Mouse (Mus musculus) neural tube, embryonic 15.5 days (tissue): ENCODE results near the gene Enkur. TPM values are rescaled to one million over a fixed set of nuclear protein-coding genes. Genes with fewer than 3 reads are reported as not detected.
A peak's percentile ranks its signal among the peaks of the same experiment; 100 is the strongest.

Experiments
- ATAC-seq: fragments of 200-750 bp; cut with Nextera tagmentation; 2 replicates; pipeline ENCODE4 v1.8.0; 2017; ENCODE audit warnings: mild to moderate bottlenecking, moderate TSS enrichment, moderate library complexity; ENCODE audit not compliant: low FRiP score
- H3K27ac ChIP-seq: fragments of 300-500 bp; sonication (generic); replicated peaks from 2 replicates; pipeline ENCODE4 v1.5.1; 2015; ENCODE audit warnings: mild to moderate bottlenecking, inconsistent platforms
- H3K27me3 ChIP-seq: fragments of 300-500 bp; sonication (generic); replicated peaks from 2 replicates; pipeline ENCODE4 v1.6.1; 2015; ENCODE audit warnings: inconsistent platforms
- H3K36me3 ChIP-seq: fragments of 300-500 bp; sonication (generic); 2 replicates; pipeline ENCODE4 v1.6.1; 2015; ENCODE audit warnings: inconsistent platforms
- H3K4me1 ChIP-seq: fragments of 300-500 bp; sonication (generic); 2 replicates; pipeline ENCODE4 v1.6.1; 2015; ENCODE audit warnings: inconsistent platforms
- H3K4me2 ChIP-seq: fragments of 300-500 bp; sonication (generic); 2 replicates; pipeline ENCODE4 v1.6.1; 2015; ENCODE audit warnings: inconsistent platforms, mild to moderate bottlenecking, moderate library complexity
- H3K4me3 ChIP-seq: fragments of 300-500 bp; sonication (generic); replicated peaks from 2 replicates; pipeline ENCODE4 v1.5.1; 2015; ENCODE audit warnings: mild to moderate bottlenecking, inconsistent platforms
- H3K9ac ChIP-seq: fragments of 300-500 bp; sonication (generic); replicated peaks from 2 replicates; pipeline ENCODE4 v1.6.1; 2015; ENCODE audit warnings: mild to moderate bottlenecking, inconsistent platforms
- H3K9me3 ChIP-seq: fragments of 300-500 bp; sonication (generic); replicated peaks from 2 replicates; pipeline ENCODE4 v1.6.1; 2016; ENCODE audit warnings: inconsistent platforms
- WGBS: fragments of 180-500 bp; shearing (Covaris S2); methylation state at CpG from one replicate; pipeline ENCODE4 v1.1.7; 2015; ENCODE audit warnings: mixed read lengths; 5-methylcytosine and 5-hydroxymethylcytosine counted together
- polyA plus RNA-seq: library from polyadenylated mRNA; unstranded; fragments of >200 nt; fragmentation: Nextera tagmentation; extraction: Ambion mirVana; gene quantifications from 2 replicates; pipeline ENCODE4 v1.2.1, GENCODE M21; 2015

The Enkur gene
- polyA plus RNA-seq, 1 experiment from 2014 or later, result 3.6 TPM

GRCm38 (mm10) chr2:21182811-21183210, 22.4 kb downstream of the Enkur start:
- Histone ChIP-seq H3K4me3 (no peak overlapping the region), H3K27ac (no peak overlapping the region), H3K4me2 (no peak overlapping the region), H3K4me1 (no peaks in the 10 kb centered on the region), H3K36me3 (no peaks in the 10 kb centered on the region), H3K9me3 (no peaks in the 10 kb centered on the region), H3K9ac (no peak overlapping the region), H3K27me3 (no peaks in the 10 kb centered on the region)
- 76% methylated on average over 1 of the region's 1 CpGs for WGBS
- ATAC-seq, result no peak

GRCm38 (mm10) chr2:21179136-21179535, 26.0 kb downstream of the Enkur start:
- H3K9me3 ChIP-seq, result no peaks in the 10 kb centered on the region
- WGBS, result 96% methylated on average over 5 of the region's 5 CpGs
- no peaks in the 10 kb centered on the region for H3K36me3 ChIP-seq

GRCm38 (mm10) chr2:21172797-21173196, 32.4 kb downstream of the Enkur start:
- no peaks in the 10 kb centered on the region for H3K4me1 ChIP-seq
- no peaks in the 10 kb centered on the region for H3K27me3 ChIP-seq
- H3K4me2 ChIP-seq, result no peak overlapping the region
- H3K27ac ChIP-seq, result no peak overlapping the region
- H3K4me3 ChIP-seq, result no peak overlapping the region
- no peak overlapping the region for H3K9ac ChIP-seq
- WGBS, result 84% methylated on average over 3 of the region's 3 CpGs
- no peaks in the 10 kb centered on the region for H3K9me3 ChIP-seq
- ATAC-seq, result no peak
- H3K36me3 ChIP-seq, result no peaks in the 10 kb centered on the region

More at GRCm38 (mm10) chr2:21179136-21179535, 26.0 kb downstream of the Enkur start:
- no peak for ATAC-seq
- Histone ChIP-seq H3K4me2 (no peak overlapping the region), H3K9ac (no peak overlapping the region), H3K27me3 (no peaks in the 10 kb centered on the region), H3K4me1 (no peaks in the 10 kb centered on the region), H3K4me3 (no peak overlapping the region), H3K27ac (no peak overlapping the region)

GRCm38 (mm10) chr2:21167916-21168315, 37.2 kb downstream of the Enkur start:
- H3K4me2 ChIP-seq, result no peak overlapping the region
- no peak overlapping the region for H3K9ac ChIP-seq
- no peaks in the 10 kb centered on the region for H3K4me1 ChIP-seq
- no peaks in the 10 kb centered on the region for H3K27me3 ChIP-seq
- no peaks in the 10 kb centered on the region for H3K9me3 ChIP-seq
- H3K36me3 ChIP-seq, result no peaks in the 10 kb centered on the region
- no peak overlapping the region for H3K27ac ChIP-seq
- WGBS, result 94% methylated on average over 1 of the region's 1 CpGs
- ATAC-seq, result no peak
- H3K4me3 ChIP-seq, result no peak overlapping the region

- H3K4me1 ChIP-seq, result no peaks in the 10 kb centered on the region
- 76% methylated on average over 8 of the region's 8 CpGs for WGBS
- no peaks in the 10 kb centered on the region for H3K27me3 ChIP-seq
- H3K4me2 ChIP-seq, result no peak overlapping the region
- H3K9ac ChIP-seq, result no peak overlapping the region
- H3K27ac ChIP-seq, result no peak overlapping the region
- ATAC-seq, result no peak
- no peaks in the 10 kb centered on the region for H3K36me3 ChIP-seq
- H3K9me3 ChIP-seq, result no peaks in the 10 kb centered on the region
- H3K4me3 ChIP-seq, result no peak overlapping the region
Observed at GRCm38 (mm10) chr2:21164296-21164695, 40.9 kb downstream of the Enkur start.

- Histone ChIP-seq H3K9ac (no peak overlapping the region), H3K4me2 (no peak overlapping the region), H3K36me3 (no peaks in the 10 kb centered on the region), H3K4me1 (no peaks in the 10 kb centered on the region), H3K9me3 (no peaks in the 10 kb centered on the region), H3K27me3 (no peaks in the 10 kb centered on the region), H3K27ac (no peak overlapping the region), H3K4me3 (no peak overlapping the region)
- 95% methylated on average over 3 of the region's 3 CpGs for WGBS
- ATAC-seq, result no peak
Observed at GRCm38 (mm10) chr2:21153469-21153868, 51.7 kb downstream of the Enkur start.

GRCm38 (mm10) chr2:21147169-21147568, 58.0 kb downstream of the Enkur start:
- no peaks in the 10 kb centered on the region for H3K27me3 ChIP-seq
- no peak overlapping the region for H3K27ac ChIP-seq
- no peak for ATAC-seq
- no peak overlapping the region for H3K4me2 ChIP-seq
- no peak overlapping the region for H3K4me3 ChIP-seq
- H3K4me1 ChIP-seq, result peaks cover 9% of the 10 kb centered on the region
- H3K36me3 ChIP-seq, result no peaks in the 10 kb centered on the region
- no peaks in the 10 kb centered on the region for H3K9me3 ChIP-seq
- 82% methylated on average over 4 of the region's 4 CpGs for WGBS
- no peak overlapping the region for H3K9ac ChIP-seq

GRCm38 (mm10) chr2:21146486-21146885, 58.7 kb downstream of the Enkur start:
- no peak for ATAC-seq
- H3K9ac ChIP-seq, result no peak overlapping the region
- no peak overlapping the region for H3K4me2 ChIP-seq
- no peak overlapping the region for H3K27ac ChIP-seq
- no peaks in the 10 kb centered on the region for H3K9me3 ChIP-seq
- no peak overlapping the region for H3K4me3 ChIP-seq
- peaks cover 11% of the 10 kb centered on the region for H3K4me1 ChIP-seq
- H3K27me3 ChIP-seq, result no peaks in the 10 kb centered on the region
- WGBS, result 91% methylated on average over 6 of the region's 6 CpGs
- no peaks in the 10 kb centered on the region for H3K36me3 ChIP-seq

- no peaks in the 10 kb centered on the region; the same call in 1 of the 2 replicates for H3K9me3 ChIP-seq
- peak; percentile 39 for ATAC-seq
- peak overlapping the region; percentile 79 for H3K4me2 ChIP-seq
- H3K36me3 ChIP-seq, result no peaks in the 10 kb centered on the region
- H3K9ac ChIP-seq, result peak overlapping the region; percentile 63
- peak overlapping the region; percentile 57 for H3K4me3 ChIP-seq
- H3K4me1 ChIP-seq, result peaks cover 17% of the 10 kb centered on the region
- 9% methylated on average over 2 of the region's 2 CpGs for WGBS
- no peaks in the 10 kb centered on the region for H3K27me3 ChIP-seq
- peak overlapping the region; percentile 87 for H3K27ac ChIP-seq
Observed at GRCm38 (mm10) chr2:21142616-21143015, 62.5 kb downstream of the Enkur start.

- H3K9ac ChIP-seq, result peak overlapping the region; percentile 63
- H3K9me3 ChIP-seq, result no peaks in the 10 kb centered on the region; the same call in 1 of the 2 replicates
- H3K27me3 ChIP-seq, result no peaks in the 10 kb centered on the region
- H3K27ac ChIP-seq, result peak overlapping the region; percentile 87
- peaks cover 17% of the 10 kb centered on the region for H3K4me1 ChIP-seq
- peak overlapping the region; percentile 57 for H3K4me3 ChIP-seq
- peak overlapping the region; percentile 79 for H3K4me2 ChIP-seq
- WGBS, result under 1% methylated on average over 15 of the region's 15 CpGs
- peak; percentile 78 for ATAC-seq
- no peaks in the 10 kb centered on the region for H3K36me3 ChIP-seq
Observed at GRCm38 (mm10) chr2:21142204-21142580, 63.0 kb downstream of the Enkur start.

GRCm38 (mm10) chr2:21141520-21142203, 63.5 kb downstream of the Enkur start:
- Histone ChIP-seq H3K9ac (peak overlapping the region; percentile 63), H3K36me3 (no peaks in the 10 kb centered on the region), H3K27me3 (no peaks in the 10 kb centered on the region), H3K4me2 (peak overlapping the region; percentile 79), H3K9me3 (no peaks in the 10 kb centered on the region; the same call in 1 of the 2 replicates), H3K4me3 (peak overlapping the region; percentile 57), H3K4me1 (peaks cover 17% of the 10 kb centered on the region), H3K27ac (peak overlapping the region; percentile 87)
- WGBS, result 0% methylated on average over 44 of the region's 46 CpGs
- peak; percentile 88 for ATAC-seq

- H3K27ac ChIP-seq, result peak overlapping the region; percentile 87
- H3K4me3 ChIP-seq, result peak overlapping the region; percentile 57
- H3K36me3 ChIP-seq, result no peaks in the 10 kb centered on the region
- H3K27me3 ChIP-seq, result no peaks in the 10 kb centered on the region
- peaks cover 17% of the 10 kb centered on the region for H3K4me1 ChIP-seq
- peak; percentile 52 for ATAC-seq
- no peaks in the 10 kb centered on the region; the same call in 1 of the 2 replicates for H3K9me3 ChIP-seq
- peak overlapping the region; percentile 63 for H3K9ac ChIP-seq
- H3K4me2 ChIP-seq, result peak overlapping the region; percentile 79
- WGBS, result 12% methylated on average over 7 of the region's 7 CpGs
Observed at GRCm38 (mm10) chr2:21141189-21141519, 64.0 kb downstream of the Enkur start.
